27 mouse cellular contexts compared by ENCODE assay signal in the genomic region with DNA sequence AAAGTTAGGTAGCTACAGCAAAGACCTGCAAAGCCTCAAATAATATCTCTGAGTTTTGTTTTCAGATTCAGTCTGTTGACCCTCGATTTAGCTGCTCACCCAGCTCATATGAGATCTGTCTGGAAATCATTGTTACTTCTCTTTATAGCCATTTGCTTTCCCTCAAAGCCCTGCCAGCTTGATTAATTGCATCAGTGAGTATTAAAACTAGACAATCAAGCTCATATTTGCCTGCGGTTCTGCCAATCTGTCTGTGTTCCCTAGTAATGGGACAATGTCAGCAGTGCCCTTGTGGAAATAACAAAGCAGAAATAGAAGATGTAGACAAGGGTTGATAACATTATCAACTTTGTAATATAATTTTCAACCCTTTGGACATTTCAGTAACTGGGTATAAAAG. TPM values are rescaled to one million over a fixed set of nuclear protein-coding genes. Genes with fewer than 3 reads are reported as not detected.
DNase-seq lines count a peak whose midpoint lies in the region; ATAC-seq and TF ChIP-seq lines count a peak whose summit lies in the region.
"Had no signal": no experiment of that assay in that cellular context is flagged by ENCODE, and none has a peak within 500 bp of the region (broad histone marks: within the 10 kb centered on the region; RNA-seq: fewer than 3 reads in every experiment).

No protein-coding gene starts in this region.

- DNase-seq in cerebellum, postnatal 36 days, result no peak
- peak; percentile 65 for DNase-seq in hindbrain, postnatal 0 days (ENCODE audit: low spot score)
- peak; percentile 74 for DNase-seq in midbrain, postnatal 0 days (ENCODE audit: low spot score)
- DNase-seq in midbrain, embryonic 14.5 days, result no peak
- no peak for DNase-seq in testis, postnatal 14 days (ENCODE audit: low spot score)
- DNase-seq: adrenal gland, postnatal 10 days; adrenal gland, postnatal 36 days; cerebellum, adult 18-20 months; cerebellum, postnatal 25 days; embryo, embryonic 11 days; gastrocnemius, postnatal 25 days; heart, adult 2 months; heart, postnatal 14 days; heart, postnatal 4 days had no signal

- H3K36me3 ChIP-seq in hindbrain, postnatal 0 days (ENCODE audit: insufficient read depth, low read length), result no peaks in the 10 kb centered on the region
- H3K36me3 ChIP-seq in hindbrain, embryonic 16.5 days (ENCODE audit: control insufficient read depth, insufficient read depth, low read length), result no peaks in the 10 kb centered on the region
- H3K36me3 ChIP-seq in midbrain, postnatal 0 days (ENCODE audit: insufficient read depth, low read length), result no peaks in the 10 kb centered on the region
- no peaks in the 10 kb centered on the region for H3K36me3 ChIP-seq in midbrain, embryonic 14.5 days (ENCODE audit: control insufficient read depth, insufficient read depth, low read length)
- H3K36me3 ChIP-seq: embryonic facial prominence, embryonic 10.5 days; embryonic facial prominence, embryonic 13.5 days; forebrain, embryonic 12.5 days; forebrain, embryonic 15.5 days; heart, embryonic 10.5 days; heart, embryonic 13.5 days; intestine, embryonic 15.5 days had no signal

- no peak overlapping the region for H3K9ac ChIP-seq in hindbrain, postnatal 0 days (replicated peaks; ENCODE audit: low read length)
- no peak overlapping the region for H3K9ac ChIP-seq in hindbrain, embryonic 16.5 days (ENCODE audit: low read depth, low read length)
- H3K9ac ChIP-seq in midbrain, postnatal 0 days (replicated peaks; ENCODE audit: low read length, poor library complexity, severe bottlenecking), result no peak overlapping the region
- H3K9ac ChIP-seq in midbrain, embryonic 14.5 days (replicated peaks; ENCODE audit: low read length), result no peak overlapping the region
- H3K9ac ChIP-seq: embryonic facial prominence, embryonic 13.5 days; forebrain, embryonic 12.5 days; forebrain, embryonic 15.5 days; heart, embryonic 13.5 days; hindbrain, embryonic 14.5 days; intestine, embryonic 15.5 days had no signal

- no peak for TF ChIP-seq CTCF in hindbrain, postnatal 0 days (IDR thresholded peaks at IDR 0.05; ENCODE audit: low read depth)
- no peak for TF ChIP-seq CTCF in midbrain, postnatal 0 days (IDR thresholded peaks at IDR 0.05)

- H3K4me2 ChIP-seq in hindbrain, postnatal 0 days (ENCODE audit: low read depth, low read length), result no peak overlapping the region
- no peak overlapping the region for H3K4me2 ChIP-seq in hindbrain, embryonic 16.5 days (ENCODE audit: low read length)
- no peak overlapping the region for H3K4me2 ChIP-seq in midbrain, postnatal 0 days (ENCODE audit: low read depth, low read length, poor library complexity, severe bottlenecking)
- no peak overlapping the region for H3K4me2 ChIP-seq in midbrain, embryonic 14.5 days (ENCODE audit: low read length)
- H3K4me2 ChIP-seq: embryonic facial prominence, embryonic 13.5 days; forebrain, embryonic 12.5 days; forebrain, embryonic 15.5 days; heart, embryonic 13.5 days; hindbrain, embryonic 14.5 days; intestine, embryonic 15.5 days had no signal

- H3K27ac ChIP-seq in hindbrain, postnatal 0 days, result no peak overlapping the region
- no peak overlapping the region for H3K27ac ChIP-seq in hindbrain, embryonic 16.5 days (ENCODE audit: low read depth, low read length)
- no peak overlapping the region for H3K27ac ChIP-seq in midbrain, postnatal 0 days (ENCODE audit: low read depth, low read length)
- no peak overlapping the region for H3K27ac ChIP-seq in midbrain, embryonic 14.5 days (replicated peaks; ENCODE audit: low read depth, low read length)
- H3K27ac ChIP-seq: embryonic facial prominence, embryonic 10.5 days; embryonic facial prominence, embryonic 13.5 days; forebrain, embryonic 12.5 days; forebrain, embryonic 15.5 days; heart, adult 2 months; heart, embryonic 10.5 days; heart, embryonic 13.5 days; hindbrain, embryonic 14.5 days; intestine, embryonic 15.5 days had no signal

- H3K9me3 ChIP-seq in hindbrain, postnatal 0 days (ENCODE audit: low read length), result no peaks in the 10 kb centered on the region
- no peaks in the 10 kb centered on the region for H3K9me3 ChIP-seq in hindbrain, embryonic 16.5 days (ENCODE audit: control insufficient read depth, low read length)
- no peaks in the 10 kb centered on the region for H3K9me3 ChIP-seq in midbrain, postnatal 0 days (ENCODE audit: low read length)
- H3K9me3 ChIP-seq in midbrain, embryonic 14.5 days (ENCODE audit: control insufficient read depth, low read length), result no peaks in the 10 kb centered on the region
- H3K9me3 ChIP-seq: embryonic facial prominence, embryonic 10.5 days; embryonic facial prominence, embryonic 13.5 days; forebrain, embryonic 12.5 days; forebrain, embryonic 15.5 days; heart, embryonic 10.5 days; heart, embryonic 13.5 days; intestine, embryonic 15.5 days had no signal

- H3K4me3 ChIP-seq in hindbrain, postnatal 0 days (ENCODE audit: low read length), result no peak overlapping the region
- no peak overlapping the region for H3K4me3 ChIP-seq in hindbrain, embryonic 16.5 days (ENCODE audit: low read length)
- no peak overlapping the region for H3K4me3 ChIP-seq in midbrain, postnatal 0 days (ENCODE audit: low read depth, low read length)
- H3K4me3 ChIP-seq in midbrain, embryonic 14.5 days (replicated peaks; ENCODE audit: low read depth, low read length), result no peak overlapping the region
- H3K4me3 ChIP-seq: embryonic facial prominence, embryonic 10.5 days; embryonic facial prominence, embryonic 13.5 days; erythroblast, embryonic 14.5 days; forebrain, embryonic 12.5 days; forebrain, embryonic 15.5 days; heart, adult 2 months; heart, embryonic 10.5 days; heart, embryonic 13.5 days; intestine, embryonic 15.5 days had no signal

- H3K4me1 ChIP-seq in hindbrain, postnatal 0 days (ENCODE audit: insufficient read depth, low read length), result no peaks in the 10 kb centered on the region
- H3K4me1 ChIP-seq in hindbrain, embryonic 16.5 days (ENCODE audit: control insufficient read depth, insufficient read depth, low read depth, low read length), result no peaks in the 10 kb centered on the region; the same call in 1 of the 2 replicates
- no peaks in the 10 kb centered on the region for H3K4me1 ChIP-seq in midbrain, postnatal 0 days (ENCODE audit: insufficient read depth, low read length)
- H3K4me1 ChIP-seq in midbrain, embryonic 14.5 days (ENCODE audit: control insufficient read depth, insufficient read depth, low read length), result no peaks in the 10 kb centered on the region
- H3K4me1 ChIP-seq: embryonic facial prominence, embryonic 10.5 days; forebrain, embryonic 15.5 days; heart, embryonic 10.5 days; heart, embryonic 13.5 days had no signal

- no peaks in the 10 kb centered on the region for H3K27me3 ChIP-seq in hindbrain, postnatal 0 days (ENCODE audit: insufficient read depth, low read length)
- no peaks in the 10 kb centered on the region for H3K27me3 ChIP-seq in hindbrain, embryonic 16.5 days (replicated peaks; ENCODE audit: control insufficient read depth, insufficient read depth, low read length)
- H3K27me3 ChIP-seq in midbrain, postnatal 0 days (ENCODE audit: insufficient read depth, low read length), result no peaks in the 10 kb centered on the region
- H3K27me3 ChIP-seq in midbrain, embryonic 14.5 days (ENCODE audit: control insufficient read depth, insufficient read depth, low read length), result no peaks in the 10 kb centered on the region
- H3K27me3 ChIP-seq: embryonic facial prominence, embryonic 13.5 days; forebrain, embryonic 15.5 days; heart, embryonic 13.5 days; intestine, embryonic 15.5 days; Patski had no signal

- WGBS in hindbrain, postnatal 0 days, result 39% methylated on average over 2 of the region's 2 CpGs
- 43% methylated on average over 2 of the region's 2 CpGs for WGBS in hindbrain, embryonic 16.5 days
- WGBS in midbrain, postnatal 0 days, result 65% methylated on average over 2 of the region's 2 CpGs
- WGBS in midbrain, embryonic 14.5 days, result 62% methylated on average over 2 of the region's 2 CpGs

- ATAC-seq in cerebellum, adult (ENCODE audit: insufficient number of reproducible peaks, low FRiP score, low TSS enrichment), result peak; percentile 56; the same call in 1 of the 2 replicates
- no peak for ATAC-seq in hindbrain, postnatal 0 days
- ATAC-seq in hindbrain, embryonic 16.5 days, result no peak
- no peak for ATAC-seq in midbrain, postnatal 0 days (ENCODE audit: low FRiP score)
- no peak for ATAC-seq in midbrain, embryonic 14.5 days (ENCODE audit: low FRiP score, low TSS enrichment)
- ATAC-seq: forebrain, embryonic 15.5 days; intestine, embryonic 15.5 days; Patski had no signal

RNA-seq across cellular contexts. Expression of a gene that starts 25.8 kb away (rescaled TPM):
- total RNA-seq in hindbrain, postnatal 0 days (2014; rRNA removed), result 0.99 TPM in 1 of 2 replicates, not detected in the other
- 2.6 and 3.4 TPM in 2 replicates for polyA plus RNA-seq in hindbrain, postnatal 0 days (2015; fragmentation: Nextera tagmentation; extraction: Ambion mirVana)
- polyA plus RNA-seq in hindbrain, embryonic 16.5 days (2015; fragmentation: Nextera tagmentation; extraction: Ambion mirVana), result 0.59 and 0.88 TPM in 2 replicates
- total RNA-seq in midbrain, postnatal 0 days (2014; rRNA removed), result 0.49 and 0.61 TPM in 2 replicates
- polyA plus RNA-seq in midbrain, postnatal 0 days (2015; fragmentation: Nextera tagmentation; extraction: Ambion mirVana), result 1.8 and 2.5 TPM in 2 replicates
- not detected in 2 replicates for polyA plus RNA-seq in midbrain, embryonic 14.5 days (2014; fragmentation: Nextera tagmentation; extraction: Ambion mirVana)
- total RNA-seq: granulocyte monocyte progenitor cell, adult 5-6 weeks had no signal

Comparison
In these comparisons a context has a peak if more than half of its experiments do, and no peak if none do; other contexts are left out.
1. DNase-seq: peak in hindbrain, postnatal 0 days (single experiment) and midbrain, postnatal 0 days (single experiment); none in cerebellum, postnatal 36 days (0 of 2), midbrain, embryonic 14.5 days (single experiment) and testis, postnatal 14 days (single experiment).